Mouse (Mus musculus): ENCODE results near the gene Nudt14. TPM values are rescaled to one million over a fixed set of nuclear protein-coding genes. Genes with fewer than 3 reads are reported as not detected.

Gene Nudt14
- 10 to 100 TPM; 14.8 to 17.5 TPM for total RNA-seq (2021)
- long read RNA-seq, experiment 1, partial matches to known transcripts = 0 of 7 reads
- long read RNA-seq, experiment 1, other reads (novel, unspliced or antisense) = 1 of 7 reads
- long read RNA-seq, experiment 2, transcript Nudt14-202 (5 exons, 1,241 nt) = major isoform, 12 of 17 reads
- long read RNA-seq, experiment 2, partial matches to known transcripts = 0 of 17 reads
- long read RNA-seq, experiment 2, other reads (novel, unspliced or antisense) = 2 of 17 reads

DNA sequence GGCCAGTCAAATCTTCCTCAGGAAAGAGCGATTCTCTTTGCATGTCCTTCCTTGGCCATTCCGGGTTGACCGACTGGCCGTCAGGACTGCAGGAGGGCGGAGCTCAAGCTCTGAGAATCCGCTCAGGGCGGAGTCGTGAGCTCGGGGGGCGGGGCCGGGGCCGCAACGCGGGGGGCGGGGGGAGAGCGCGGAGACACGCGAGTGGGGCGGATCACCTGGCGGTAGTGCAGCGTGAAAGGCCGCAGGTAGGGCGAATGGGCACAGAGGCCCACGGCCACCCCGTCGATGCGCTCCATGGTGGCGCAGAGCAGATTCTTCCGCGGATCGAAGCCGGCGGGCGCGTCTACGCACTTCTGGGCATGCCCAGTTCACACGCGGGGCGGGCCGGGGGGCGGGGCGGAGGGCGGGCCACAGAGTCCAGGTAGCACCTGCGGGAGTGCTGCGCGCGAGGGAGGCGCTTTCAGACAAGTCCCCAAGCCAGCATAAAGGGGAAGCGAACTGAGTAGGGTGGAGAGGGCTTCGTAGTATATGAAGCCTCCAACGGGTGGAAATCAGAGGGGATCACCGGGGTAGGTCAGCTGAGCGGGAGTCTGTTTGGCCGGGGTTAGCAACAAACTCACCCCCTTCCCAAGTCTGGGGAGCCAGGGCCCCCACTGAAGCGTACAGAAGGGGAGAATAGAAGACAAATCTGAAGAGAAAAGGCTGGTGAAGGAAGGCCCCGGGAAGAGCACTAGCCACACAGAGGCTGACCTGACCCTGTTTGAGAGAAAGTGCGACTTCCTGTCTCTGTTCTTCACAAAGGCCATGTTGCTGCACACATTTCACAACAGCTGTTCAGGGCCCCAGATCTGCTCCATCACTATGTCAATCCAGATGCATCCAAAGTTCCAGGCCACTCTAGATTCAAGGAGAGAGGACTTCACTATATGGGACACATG lies at the start of gene Nudt14:
TSS of gene Nudt14 (minus strand) at position 349 of the 938 bp plus-strand sequence.
- intact Hi-C loops (cut with DNase I; ENCODE audit: low total_unique reads) = no loop called here
- DNase-seq = peak; percentile 80

DNA sequence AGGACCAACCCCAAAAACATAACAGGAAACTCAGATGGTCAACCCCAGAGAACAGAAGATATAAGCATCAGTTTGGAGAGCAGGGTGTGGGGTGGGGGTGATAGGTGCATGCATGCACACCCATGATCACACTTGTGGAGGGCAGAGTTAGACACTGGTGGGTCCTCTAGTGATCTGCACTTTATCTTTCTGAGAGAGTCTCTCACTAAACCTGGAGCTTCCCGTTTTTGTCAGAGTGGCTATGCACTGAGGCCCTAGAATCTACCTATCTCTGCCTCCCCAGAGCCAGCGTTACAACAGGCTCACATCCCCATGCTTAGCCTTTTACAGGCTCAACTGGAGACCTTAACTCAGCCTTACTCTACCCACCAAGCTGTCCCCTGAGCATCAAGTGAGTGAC lies 49.5 kb upstream of the Nudt14 start:
- intact Hi-C loops (cut with DNase I; ENCODE audit: low total_unique reads) = no loop called here
- no peak for DNase-seq

DNA sequence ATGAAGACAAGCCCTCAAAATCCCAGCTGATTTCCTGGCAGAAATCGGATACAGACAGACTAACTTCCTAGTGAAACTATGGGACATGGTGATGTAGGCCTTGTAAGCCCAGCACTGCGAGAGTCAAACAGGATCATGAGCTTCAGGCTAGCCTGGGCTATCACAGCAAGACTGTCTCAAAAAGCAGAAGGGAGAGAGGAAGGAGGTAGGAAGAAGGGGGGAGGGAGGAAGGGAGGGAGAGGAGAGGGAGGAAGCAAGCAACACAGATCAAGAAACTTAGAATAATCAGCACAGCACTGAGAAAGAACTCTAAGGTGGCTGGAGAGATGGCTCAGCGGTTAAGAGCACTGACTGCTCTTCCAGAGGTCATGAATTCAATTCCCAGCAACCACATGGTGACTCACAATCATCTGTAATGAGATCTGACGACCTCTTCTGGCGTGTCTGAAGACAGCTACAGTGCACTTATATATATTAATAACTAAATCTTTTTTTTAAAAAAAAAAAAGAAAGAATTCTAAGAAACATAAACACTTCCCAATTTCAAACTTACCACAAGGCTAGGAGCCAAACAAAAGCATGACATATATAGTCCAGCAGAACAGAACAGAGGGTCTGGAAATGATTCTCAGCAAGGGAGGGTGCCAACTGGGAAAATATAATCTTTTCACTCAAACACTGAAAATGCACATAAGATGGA lies 48.9 kb upstream of the Nudt14 start:
- DNase-seq = no peak
- intact Hi-C loops (cut with DNase I; ENCODE audit: low total_unique reads) = no loop called here

DNA sequence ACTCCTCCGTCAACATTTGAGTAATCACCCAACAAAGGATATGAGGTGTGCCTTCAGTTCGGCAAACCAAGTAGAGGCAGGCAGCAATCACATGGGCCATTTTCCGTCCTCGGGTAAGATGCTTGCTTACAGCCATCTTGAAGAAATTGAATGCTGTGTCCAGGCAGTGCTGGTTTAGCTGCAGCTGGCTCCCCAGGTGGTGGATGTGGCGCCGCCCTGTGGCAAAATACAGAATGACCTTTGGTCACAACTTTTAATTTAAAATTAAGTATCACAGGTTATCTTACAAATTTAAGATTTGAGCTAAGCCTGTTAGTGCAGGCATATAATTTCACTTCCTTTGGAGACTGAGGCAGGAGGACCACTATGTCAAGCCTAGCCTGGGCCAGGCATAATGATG lies 46.0 kb upstream of the Nudt14 start:
- peak; percentile 58 for DNase-seq
- intact Hi-C loops (cut with DNase I; ENCODE audit: low total_unique reads) = no loop called here

DNA sequence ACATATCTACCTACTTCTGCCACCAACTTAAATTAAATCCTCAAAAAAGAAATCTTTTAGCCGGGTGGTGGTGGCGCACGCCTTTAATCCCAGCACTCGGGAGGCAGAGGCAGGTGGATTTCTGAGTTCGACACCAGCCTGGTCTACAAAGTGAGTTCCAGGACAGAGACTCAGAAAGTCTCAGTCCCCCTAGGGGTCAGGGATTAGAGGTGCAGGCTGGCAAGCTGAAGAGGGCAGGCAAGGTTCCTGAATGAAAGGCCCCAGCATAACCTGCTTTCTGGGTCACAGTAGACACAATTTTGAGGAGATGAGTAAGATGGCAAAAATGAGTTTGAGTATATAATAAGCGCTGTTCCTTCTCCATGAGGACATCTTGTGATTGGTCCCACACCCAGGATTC lies 43.4 kb upstream of the Nudt14 start:
- no peak for DNase-seq
- intact Hi-C loops (cut with DNase I; ENCODE audit: low total_unique reads) = no loop called here

DNA sequence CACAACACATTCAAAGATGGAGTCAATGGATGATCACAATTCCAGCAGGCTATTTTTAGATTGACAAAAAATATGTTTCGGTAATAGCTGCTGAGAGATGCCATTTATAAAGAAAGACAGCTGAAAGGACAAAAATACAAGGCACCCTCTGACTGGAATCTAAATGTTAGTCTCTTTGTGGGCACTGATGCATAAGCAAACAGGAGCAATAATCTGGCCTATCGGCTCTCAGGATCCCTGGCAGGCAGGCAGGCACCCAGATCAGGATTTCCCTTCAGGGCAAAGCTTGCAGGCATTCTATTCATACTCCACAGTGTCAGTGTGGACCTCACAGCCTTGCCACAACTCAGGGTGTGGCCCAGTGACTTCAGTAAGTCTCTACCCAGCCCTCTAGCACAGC lies 40.1 kb upstream of the Nudt14 start:
- intact Hi-C loops (cut with DNase I; ENCODE audit: low total_unique reads) = no loop called here
- no peak for DNase-seq

DNA sequence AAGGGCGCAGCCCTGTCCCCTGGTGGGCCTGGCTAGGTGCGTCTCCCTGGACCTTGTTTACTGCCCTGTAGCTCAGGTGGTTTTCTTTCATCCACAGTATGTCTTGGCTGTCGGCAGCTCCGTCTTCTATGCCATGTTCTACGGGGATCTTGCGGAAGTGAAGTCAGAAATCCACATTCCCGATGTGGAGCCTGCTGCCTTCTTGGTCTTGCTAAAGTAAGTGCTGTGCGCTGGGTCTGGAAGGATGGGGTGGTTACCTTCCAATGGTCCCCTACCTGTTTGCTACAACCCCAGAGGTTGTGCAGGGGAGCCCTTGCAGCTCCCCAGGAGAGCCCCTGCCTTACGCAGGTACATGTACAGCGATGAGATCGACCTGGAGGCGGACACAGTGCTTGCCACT lies 35.2 kb upstream of the Nudt14 start:
- no peak for DNase-seq

DNA sequence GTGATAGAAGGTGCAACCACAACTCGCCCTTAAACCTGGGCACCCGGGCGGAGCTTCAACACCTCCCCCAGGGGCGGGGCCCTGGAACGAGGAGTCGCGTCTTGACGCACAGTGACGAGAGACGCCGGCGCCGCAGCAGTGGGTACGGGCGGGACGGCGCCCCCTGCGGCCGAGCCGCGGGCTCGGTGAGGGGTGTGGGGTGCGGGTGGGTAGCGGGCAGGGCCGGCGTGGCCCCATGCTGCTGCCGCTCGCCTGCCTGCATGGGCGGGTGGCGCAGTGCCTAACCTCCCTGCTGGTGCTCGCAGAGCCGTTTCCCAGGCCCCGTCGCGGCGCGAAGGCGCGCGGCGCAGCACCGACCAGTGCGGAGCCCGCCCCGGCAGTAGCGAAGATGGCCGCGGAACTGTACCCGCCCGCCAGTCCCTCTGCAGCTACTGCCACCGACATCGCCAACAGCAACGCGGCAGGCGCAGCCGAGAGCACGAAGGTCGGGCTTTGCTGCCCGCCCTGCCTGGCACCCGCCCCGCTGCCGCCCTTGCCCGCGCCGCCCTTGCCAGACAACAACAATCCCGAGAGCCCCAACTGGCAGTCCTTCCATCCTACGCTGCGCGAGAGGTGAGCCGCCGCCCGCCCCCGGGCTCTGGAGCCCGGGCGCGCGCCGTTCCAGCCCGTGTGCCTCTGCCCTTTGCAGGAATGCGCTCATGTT lies 34.6 kb upstream of the Nudt14 start, which contains the start of gene Btbd6:
TSS of gene Btbd6 (plus strand) at position 112 of the 703 bp plus-strand sequence.
- intact Hi-C loops (cut with DNase I; ENCODE audit: low total_unique reads) = no loop called here

More for the DNA sequence above, 35.2 kb upstream of the Nudt14 start:
- intact Hi-C loops (cut with DNase I; ENCODE audit: low total_unique reads) = no loop called here

DNA sequence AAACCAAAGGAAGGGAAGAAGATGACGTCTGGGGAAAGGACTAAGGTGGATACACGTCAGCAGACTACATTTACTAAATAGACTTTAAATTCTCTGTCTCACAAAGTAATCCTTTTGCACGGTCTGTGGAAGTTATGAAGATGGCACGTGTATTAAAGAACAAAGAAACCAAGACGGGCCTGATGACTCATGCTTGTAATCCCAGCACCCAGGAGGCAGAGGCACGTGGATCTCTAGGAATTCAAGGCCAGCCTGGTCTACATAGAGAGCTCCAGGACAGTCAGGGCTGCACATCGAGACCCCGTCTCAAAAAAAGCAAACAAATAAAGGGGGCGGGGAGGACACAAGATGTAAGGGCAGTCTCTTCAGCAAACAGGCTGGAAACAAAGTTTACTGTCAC lies 32.8 kb upstream of the Nudt14 start:
- intact Hi-C loops (cut with DNase I; ENCODE audit: low total_unique reads) = no loop called here
- DNase-seq = no peak

More for the DNA sequence above, 34.6 kb upstream of the Nudt14 start, which contains the start of gene Btbd6:
- DNase-seq = peak; percentile 90

DNA sequence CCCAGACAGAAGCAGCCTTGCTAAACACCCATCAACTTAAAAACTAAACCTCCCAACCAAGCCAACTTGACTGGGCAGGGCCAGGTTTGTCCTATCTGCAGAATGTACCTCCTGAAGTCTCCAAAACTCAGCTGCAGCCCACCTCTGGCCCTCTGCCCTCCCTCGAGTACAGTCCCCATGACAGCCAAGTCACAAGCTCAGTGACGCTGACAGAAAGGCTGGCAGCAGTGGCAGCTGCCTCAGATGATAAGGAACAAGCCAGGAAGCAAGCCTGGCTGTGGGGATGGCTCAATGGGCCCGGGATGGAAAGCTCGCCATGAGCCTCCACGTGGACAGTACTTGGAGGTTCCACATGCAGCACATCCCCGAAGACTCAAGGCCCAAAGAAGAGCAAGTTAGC lies 27.7 kb upstream of the Nudt14 start:
- intact Hi-C loops (cut with DNase I; ENCODE audit: low total_unique reads) = no loop called here
- DNase-seq = no peak

DNA sequence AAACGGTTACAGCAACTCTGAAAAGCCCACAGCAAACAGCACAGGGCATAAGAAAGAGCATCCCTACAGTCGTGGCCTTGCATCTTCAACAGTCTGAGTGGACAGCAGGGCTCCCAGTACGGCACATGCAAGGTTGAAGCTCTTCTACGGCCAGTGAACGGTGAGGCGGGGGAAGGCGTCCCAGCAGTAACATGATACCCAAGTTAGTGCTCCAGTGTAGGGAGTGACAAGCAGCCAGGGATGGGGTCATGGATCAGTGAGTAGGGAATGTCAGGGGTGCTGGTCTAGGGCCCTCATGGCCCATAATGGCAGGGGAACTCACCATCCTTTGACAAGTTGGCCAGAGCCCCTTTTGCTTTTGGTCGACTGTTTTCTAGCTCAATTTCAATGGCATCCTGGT lies 27.0 kb upstream of the Nudt14 start:
- no peak for DNase-seq
- intact Hi-C loops (cut with DNase I; ENCODE audit: low total_unique reads) = no loop called here

DNA sequence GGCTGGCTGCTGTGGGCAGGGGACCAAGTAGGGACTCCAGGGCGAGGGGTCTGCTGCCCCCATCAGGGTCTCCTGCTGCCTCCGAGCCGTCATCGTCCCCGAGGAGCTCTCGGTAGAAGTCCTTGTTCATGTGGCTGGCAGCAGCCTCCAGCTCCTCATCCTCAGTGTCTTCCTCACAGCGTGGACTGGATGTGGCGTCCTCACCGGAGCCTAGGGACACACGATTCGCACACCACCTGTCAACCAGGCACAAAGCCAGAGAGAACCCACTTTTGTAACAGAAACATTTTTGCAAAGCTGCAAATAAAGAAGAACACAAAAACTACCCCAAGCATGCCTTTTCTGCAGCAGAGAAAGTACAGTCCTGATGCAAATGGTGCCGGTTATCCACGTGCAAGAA lies 23.9 kb upstream of the Nudt14 start:
- intact Hi-C loops (cut with DNase I; ENCODE audit: low total_unique reads) = no loop called here

DNA sequence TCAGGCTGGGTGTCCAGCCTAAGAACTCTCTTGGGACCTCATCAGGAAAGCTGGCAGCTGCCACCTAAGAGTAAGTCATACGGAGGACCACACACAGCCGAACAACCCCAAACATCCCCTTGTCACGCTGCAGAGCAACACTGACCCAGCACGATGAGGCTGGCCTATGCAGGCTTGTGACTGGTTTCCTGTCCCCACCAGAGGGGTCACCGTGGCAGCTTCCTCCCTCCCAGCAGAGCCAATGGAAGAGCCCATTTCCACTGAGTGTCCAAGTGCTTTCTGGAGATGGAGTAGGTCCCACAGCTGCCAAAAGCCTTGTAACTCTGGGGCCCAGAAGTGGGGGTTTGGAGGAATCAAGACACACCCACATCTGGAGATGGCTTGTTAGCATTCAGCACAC lies 19.9 kb upstream of the Nudt14 start:
- DNase-seq = peak; percentile 42
- intact Hi-C loops (cut with DNase I; ENCODE audit: low total_unique reads) = no loop called here

More for the DNA sequence above, 23.9 kb upstream of the Nudt14 start:
- DNase-seq = no peak

DNA sequence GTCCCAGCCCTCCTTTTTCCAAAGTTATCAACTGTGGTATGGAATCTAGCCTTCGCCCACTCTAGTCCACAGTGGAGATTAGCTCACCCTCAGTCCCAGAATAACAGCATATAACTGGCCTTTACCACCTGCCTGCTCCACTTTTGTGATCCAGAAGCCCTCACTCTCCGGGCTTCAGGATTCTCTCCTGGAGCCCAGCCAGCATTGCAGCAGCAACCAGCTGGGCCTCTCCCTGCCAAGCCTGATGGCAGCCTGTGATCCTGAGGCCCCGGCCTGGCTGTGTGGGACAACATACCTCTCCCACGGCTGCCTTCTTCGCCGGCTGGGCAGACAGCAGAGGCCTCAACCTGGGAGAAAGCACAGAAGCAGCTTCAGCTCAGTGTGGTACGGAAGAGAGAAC lies 19.5 kb upstream of the Nudt14 start:
- DNase-seq = peak; percentile 82
- intact Hi-C loops (cut with DNase I; ENCODE audit: low total_unique reads) = no loop called here

DNA sequence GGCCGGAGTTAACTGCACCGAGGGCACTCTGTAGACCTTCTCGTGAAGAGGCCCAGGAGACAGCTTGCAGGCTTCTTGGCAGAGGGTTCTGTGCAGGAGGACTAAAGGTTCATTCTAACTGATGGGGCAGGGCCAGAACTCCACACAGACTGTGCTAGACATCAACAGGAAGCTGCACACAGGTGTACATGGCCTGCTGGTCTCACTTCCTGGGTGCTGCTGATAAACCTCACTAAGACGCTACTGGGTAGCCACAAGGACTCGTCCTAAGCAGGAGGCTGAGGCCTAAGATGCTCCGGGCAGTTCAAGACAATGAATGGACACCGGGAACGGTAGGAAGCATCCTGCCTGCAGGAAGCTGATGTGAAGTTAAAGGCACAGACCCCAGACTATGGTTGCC lies 17.5 kb upstream of the Nudt14 start:
- intact Hi-C loops (cut with DNase I; ENCODE audit: low total_unique reads) = no loop called here
- no peak for DNase-seq

DNA sequence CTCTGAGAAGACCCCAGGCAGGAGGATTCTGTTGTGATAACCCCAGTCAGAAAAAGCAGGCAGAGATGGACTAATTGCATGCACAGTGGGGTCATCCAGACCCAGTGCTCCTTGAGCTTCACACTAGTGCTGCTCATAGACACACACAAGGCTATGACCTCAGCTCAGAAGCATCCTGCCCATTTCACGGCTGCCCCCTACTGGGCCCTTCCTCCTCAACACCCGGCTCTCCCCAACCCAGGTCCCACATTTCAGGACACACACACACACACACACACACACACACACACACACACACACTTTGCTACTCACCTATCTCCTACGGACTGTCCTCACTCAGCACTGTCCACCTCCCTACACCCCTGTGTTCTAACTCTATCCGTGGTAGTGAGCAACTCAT lies 16.4 kb upstream of the Nudt14 start:
- intact Hi-C loops (cut with DNase I; ENCODE audit: low total_unique reads) = no loop called here

DNA sequence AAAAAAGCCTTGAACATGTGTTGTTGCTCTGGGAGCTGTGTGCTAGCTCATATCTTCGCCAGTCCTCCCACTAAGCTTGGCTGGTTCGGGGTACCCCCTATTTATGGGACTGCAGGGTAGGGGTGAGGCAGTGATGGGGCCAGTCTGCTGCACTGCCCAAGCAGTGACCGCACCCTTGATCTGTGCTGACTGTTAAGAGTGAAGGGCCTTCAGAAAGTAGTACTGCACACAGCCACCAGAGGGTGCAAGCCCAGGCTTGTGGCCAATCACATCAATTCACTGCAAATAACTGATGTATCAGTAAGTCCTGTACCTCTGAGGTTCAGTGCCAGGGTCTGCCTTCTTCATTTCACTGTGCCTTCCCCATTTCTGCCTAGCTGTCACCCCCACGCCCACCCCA lies 13.9 kb upstream of the Nudt14 start:
- intact Hi-C loops (cut with DNase I; ENCODE audit: low total_unique reads) = no loop called here
- DNase-seq = peak; percentile 76

More for the DNA sequence above, 16.4 kb upstream of the Nudt14 start:
- peak; percentile 60 for DNase-seq

DNA sequence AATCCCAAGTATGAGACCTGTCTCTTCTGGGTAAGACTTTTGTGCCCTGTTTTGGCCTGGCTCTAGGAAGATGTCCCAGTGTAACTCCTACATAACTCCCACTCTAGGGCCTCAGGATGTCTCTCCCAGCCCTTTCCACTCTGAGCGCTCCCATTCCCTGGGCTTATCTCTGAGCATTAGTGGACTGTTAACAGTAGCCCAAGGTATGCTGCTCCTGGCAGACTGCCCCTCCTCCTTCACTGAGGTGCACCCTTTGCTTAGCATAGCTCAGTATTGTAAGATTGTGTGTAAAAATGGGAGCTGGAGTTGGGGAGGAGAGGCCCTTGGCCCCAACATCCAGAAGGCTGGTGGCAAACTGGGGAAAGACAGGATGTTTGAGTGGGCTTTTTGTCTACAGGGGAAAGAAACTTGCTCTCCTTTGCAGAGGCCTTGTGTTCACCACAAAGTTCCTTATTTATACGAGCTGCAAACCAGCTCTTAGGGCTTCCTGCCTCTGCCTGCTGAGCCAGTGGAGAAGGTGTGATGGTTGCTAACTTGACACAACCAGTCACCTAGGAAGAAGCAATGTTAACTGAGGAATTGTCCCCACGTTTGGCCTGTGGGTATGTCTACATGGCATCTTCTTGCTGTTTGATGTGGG lies 11.1 kb upstream of the Nudt14 start:
- intact Hi-C loops (cut with DNase I; ENCODE audit: low total_unique reads) = no loop called here
- no peak for DNase-seq

DNA sequence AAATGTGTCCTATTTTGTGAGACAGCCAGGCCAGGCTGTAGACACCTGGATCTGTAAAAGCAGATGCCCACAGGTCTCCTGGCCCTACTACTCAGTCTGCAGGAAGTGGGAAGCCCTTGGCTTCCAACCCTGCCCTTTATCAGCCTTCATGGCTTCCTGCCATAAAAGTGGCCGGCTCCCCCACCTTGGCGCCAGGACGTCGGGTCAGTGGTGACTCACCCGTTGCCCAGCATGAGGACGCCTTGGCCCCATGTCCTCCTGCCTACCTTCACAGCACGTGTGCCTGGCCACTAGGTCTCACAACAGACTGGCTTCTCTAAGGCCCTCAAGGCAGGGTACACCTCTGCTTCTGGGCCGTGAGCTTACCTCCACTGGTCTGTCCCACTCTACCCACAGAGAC lies 10.5 kb upstream of the Nudt14 start:
- no peak for DNase-seq
- intact Hi-C loops (cut with DNase I; ENCODE audit: low total_unique reads) = no loop called here

All from gastrocnemius, postnatal 14 days (tissue).